Mouse (Mus musculus) 3134 (cell line): Measurements from ENCODE around the gene Upp2.

ENCODE experiments used
- DNase-seq: peaks from one replicate; pipeline ENCODE4 v3.0.0-alpha.2; 2011; ENCODE audit warnings: low spot score; ENCODE audit not compliant: insufficient read length; ENCODE audit errors: extremely low read depth

The Upp2 gene

DNA sequence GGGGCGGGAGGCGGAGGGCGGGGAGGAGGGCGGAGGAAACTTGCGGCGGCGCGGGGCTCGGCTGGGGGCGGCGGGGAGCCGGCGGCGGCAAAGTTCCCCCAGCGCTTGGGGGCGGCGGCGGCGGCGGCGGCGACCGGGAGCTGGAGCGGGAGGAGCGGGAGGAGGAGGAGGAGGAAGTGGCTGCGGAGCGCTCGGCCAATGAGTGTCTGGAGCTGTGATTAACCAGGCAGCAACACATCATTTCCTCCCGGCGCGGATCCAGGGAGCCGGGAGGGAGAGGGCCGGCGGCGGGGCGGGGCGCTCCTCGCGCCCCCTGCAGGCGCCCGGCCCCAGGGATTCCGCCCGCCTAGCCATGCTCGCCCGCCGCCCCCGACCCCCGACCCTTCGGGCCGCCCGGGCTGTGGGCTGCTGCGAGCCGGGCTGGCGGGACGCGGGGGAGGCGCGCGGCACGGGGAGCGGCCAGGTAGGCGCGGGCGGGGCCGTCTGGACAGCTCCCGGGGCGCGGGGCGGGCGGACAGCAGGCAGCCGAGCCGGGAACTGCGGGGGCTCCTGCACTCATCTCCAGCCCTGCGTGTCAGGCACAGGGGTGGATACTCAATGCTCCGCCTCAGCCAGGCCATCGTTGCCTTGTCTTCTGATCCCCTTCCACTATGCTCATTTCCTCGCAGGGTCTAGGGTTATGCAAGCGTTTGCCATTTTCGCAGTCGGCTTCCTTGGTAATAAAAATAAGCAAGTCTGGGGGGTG, at the start of gene Upp2, which contains the start of gene Acvr1:
TSS of gene Upp2 (plus strand) at position 233 of the 745 bp plus-strand sequence.
TSS of gene Acvr1 (minus strand) at position 92 of the 745 bp plus-strand sequence.
- peak; percentile 76 for DNase-seq

DNA sequence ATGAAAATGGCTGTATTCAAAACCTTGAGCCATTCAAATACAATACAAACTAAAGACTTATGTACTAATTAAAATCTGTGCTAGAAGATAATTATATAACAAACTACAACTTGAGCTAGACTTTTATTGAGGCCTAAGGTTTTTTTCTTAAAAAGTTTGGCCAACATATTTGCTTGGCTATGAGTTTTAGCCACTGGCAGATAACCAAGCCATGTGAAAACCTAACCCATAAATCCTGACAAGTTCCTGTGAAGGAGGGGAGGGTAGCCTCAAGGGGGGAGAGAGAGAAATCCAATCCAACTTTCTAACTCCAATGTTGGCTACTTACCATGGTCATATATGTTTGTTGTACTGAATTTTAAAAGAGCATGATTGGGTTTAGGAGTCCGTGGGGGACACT, 48.6 kb upstream of the Upp2 start:
- no peak for DNase-seq

DNA sequence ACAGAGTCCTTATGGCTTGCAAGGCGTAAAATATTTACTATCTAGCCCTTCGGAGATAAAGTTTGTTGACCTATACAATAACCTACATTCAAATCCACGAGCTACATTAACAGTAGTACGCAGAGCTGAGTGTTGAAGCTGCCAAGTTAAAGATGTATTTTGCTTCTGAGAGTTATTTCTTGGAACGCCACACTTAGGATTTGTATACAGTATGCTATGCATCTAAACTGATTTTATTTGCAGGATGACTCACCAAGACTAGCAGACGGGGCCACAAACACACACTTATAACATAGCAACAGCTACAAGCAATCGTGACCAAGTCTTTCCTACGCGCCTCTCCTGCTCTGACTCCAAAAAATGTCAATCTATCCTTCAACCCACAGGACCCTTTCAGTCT, 46.4 kb upstream of the Upp2 start:
- no peak for DNase-seq

DNA sequence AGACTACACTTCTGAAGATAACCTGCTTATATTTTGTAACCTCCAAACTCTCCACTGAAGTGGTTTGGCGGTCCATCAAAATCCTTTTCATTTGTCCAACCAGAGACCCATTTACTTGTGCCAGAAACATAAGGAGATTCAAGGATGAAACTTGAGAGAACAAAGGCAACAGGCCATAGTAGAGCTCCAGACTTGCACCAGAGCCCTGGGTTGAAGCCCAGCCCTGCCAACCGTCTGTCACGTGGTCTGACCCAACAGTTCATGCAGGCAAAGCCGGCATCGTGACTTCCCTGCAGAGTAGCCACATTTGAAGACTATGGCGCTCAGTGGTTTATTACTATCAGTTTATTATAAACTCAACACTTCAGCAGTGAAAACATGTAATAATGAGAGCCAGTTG, 45.5 kb upstream of the Upp2 start:
- DNase-seq, result no peak

DNA sequence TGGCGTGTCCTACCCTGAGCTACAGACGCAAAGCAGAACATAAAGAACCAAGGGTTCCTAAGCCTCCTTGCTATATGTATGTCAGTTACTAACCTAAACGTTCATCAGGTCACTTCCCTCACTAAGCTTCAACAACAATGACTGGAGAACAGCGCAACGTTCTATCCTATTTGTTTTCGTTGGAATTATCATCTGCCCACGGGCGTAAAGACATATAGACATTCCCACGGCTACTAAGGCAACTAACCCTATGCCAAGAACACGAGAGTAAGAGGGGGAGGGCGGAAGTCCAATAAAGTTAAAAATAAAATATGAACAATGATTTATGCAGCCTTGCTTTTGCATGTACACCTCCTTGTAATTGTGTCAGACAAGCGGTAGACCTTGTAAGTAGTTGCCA, 44.0 kb upstream of the Upp2 start:
- DNase-seq, result no peak

DNA sequence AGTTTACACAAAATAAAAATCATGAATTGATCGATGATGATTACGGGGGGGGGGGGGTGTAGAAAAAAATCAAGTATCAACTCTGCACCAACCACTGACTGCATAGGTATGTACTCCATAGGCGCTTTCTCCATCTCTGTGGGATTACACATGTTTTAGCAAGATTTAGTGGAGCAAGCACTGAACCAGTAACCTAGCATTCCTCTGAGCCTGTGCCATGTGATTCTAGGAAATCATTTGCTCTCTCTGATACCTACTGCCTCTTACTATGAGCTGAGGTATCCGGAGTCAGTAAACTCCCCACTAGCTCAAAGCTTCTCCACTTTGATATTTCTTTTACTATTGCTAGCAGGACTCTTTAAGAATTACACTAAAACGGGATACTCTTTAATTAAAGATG, 43.2 kb upstream of the Upp2 start:
- DNase-seq, result no peak

DNA sequence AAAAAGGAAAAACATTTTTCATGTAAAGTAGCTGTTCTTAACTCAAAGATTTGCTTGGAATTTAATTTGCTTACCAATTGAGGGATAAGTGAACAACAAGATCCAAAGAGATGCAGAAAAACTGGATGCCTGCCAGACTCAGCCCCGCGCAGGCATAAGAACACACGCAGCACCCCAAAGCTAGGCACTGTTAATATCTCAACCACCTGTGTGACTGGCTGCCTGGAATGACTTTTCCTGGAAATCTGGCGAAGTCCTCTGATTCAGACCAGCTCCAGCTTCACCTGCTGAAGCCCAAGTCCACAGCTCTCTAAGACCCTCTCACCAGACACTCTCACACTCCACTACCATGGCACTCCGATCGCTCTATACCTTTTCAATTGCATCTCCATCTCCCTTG, 42.7 kb upstream of the Upp2 start:
- no peak for DNase-seq

DNA sequence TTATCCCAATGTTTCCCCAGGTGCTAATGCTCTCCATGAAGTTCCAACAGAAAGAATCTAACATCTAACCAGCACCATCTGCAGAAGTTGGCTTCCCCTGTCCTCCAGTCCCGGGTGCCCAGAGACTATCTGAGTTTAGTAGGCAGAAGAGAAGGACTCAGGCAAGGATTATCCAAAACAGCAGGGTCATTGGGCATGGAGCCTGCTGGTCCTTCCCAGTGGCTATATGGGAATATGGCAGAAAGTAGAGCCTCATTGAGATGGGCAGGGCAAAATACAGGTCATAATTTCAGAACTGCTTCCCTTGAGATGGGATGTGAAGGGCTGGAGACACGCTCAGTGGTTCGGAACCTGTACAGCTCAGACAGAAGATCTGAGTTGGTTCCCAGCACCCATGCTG, 39.3 kb upstream of the Upp2 start:
- no peak for DNase-seq

DNA sequence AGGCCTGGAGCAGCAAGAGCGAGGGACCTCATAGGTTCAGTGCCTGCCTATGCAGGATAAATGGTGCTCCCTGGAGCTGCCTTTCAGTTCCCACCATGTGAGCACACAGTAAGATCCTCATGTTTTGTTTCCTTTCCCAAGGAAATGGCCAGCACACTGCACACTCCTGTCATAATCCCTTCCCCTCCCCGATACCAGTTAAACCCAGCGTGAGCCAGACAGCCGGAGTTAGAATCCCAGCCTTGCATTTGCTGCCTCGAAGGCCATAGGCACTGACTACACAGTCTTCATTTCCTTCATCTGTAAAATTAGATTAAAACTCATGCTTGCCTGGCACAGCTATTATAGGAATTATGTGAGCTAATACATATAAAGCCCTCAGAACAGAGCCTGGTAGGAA, 37.7 kb upstream of the Upp2 start:
- DNase-seq, result no peak

DNA sequence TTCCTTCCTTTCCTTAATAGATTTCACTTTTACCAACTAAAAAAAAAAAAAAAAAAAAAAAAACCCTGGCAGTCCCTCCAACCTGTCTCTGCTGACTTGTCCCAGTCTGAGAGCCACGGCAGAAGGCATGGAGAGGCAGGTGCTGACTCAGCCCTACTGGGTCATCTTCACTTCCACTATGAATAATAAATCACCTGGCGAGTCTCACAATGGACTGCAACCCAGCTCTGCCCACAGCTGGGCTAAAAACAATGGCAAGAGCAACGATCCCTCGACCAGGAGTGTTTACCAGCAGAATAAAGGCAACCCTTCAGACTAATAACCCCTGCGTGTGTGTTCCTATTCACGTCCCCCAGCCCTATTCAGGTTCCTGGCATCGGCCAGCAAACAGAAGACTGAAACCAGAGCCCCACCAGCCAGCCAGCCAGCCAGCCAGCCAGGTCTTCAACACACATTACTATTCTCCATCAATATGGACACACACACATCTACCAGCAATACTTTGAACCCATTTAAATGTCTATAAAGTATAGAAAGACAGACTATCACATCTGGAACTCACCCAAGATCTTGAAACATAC, 37.1 kb upstream of the Upp2 start:
- no peak for DNase-seq

DNA sequence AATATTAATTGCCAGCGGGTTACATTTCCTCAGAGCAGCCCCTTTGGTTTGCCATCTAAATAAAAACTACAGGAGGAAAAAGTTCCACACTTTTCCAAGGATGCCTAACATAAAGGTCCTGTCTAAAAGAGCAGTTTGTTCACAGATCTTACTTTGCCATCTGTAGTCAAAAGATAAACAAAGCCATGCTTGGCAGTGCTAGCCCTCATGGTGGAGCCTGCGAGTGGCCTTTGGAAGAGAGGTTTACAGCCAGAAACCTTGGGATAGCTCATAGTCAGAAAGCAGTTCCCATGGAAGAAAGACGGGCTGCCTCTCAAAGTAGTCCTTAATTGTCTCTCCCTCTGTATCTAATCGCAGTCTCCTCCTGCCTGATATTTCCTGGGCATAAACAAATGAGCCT, 36.6 kb upstream of the Upp2 start:
- DNase-seq, result no peak

DNA sequence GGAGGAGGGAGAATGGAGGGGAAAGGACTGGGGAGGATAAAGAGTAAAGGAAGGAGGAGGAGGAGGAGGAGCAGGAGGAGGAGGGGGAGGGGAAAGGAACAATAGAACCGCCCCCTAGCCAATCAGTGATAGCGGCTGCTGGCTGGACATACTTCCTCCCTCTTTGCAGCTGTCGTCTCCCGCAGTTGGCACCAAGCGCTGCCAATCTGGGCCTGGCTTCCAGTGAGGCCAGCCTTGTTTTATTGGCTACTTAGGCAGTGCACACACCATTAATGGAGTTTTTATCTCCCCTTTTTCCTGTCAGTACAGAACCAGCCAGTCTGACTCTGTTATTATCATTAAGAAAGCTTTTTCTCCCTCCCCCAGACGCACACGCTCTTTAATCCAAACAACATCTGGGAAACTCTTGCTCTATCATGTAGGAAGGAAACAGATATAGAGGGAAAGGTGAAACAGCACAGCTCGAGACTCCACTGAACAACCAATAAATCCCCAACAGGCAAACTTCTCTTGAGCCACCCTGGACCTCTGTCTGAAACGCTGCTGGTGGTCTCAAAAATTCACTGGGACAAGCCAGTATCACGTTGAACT, 34.7 kb upstream of the Upp2 start:
- no peak for DNase-seq

DNA sequence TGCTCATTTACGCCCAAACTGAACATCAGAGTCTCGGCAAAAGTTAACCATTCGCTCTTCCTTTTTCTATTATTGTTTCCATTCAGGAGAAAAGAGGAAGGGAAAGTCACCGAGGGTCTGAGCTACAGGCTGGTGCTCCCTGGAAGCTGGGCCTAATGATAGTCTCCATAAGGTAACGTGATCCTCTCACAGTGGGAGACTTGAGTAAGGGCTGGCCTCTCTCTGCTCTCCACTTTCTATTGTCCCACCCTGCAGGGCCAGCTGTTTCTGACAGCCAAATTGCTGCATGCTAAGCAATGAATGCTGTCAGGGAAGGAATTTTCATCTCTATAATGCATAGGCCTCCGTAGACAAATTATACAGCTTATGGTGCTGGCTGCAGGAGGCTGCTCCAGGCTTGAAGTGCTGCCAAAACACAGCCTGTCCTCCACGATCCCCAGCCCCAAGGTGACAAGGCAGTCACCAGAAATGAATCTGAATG, 33.5 kb upstream of the Upp2 start:
- DNase-seq, result no peak

DNA sequence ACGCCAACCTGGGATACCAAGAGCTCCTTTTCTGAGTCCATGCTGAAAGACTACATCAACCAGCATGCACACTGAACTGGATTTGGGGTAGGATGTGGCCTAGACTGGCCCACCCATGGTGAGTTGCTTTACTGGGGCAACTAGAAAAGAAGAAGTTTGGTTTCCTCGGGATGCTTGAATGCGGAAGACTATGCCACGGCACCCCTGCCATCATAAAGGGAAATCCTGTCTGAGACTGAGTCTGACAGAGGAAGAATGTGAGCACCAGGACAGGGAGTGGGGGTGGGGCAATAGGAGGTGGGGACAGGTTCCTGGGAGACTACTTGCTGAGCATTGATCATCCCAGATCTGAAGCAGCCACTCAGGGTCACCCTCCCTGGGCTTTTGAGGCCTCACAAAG, 32.7 kb upstream of the Upp2 start:
- DNase-seq, result no peak

DNA sequence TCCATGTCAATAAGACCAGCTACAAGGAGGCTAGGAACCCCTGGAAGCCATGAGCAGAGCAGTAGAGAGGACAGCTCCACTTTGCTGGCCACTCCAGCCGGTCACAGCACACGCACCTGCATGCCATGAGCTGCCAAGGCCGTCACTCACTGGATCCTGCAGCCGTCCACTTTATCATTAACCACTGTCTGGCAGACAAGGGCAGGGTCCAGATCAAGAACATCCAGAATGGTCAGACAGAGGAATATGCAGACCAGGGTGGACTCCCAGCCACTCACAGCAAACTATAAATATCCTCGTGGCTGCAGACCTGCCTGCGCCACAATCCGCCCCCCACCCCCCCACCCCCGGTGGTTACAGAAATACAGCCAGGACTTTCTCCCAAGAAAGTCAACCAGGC, 31.9 kb upstream of the Upp2 start:
- no peak for DNase-seq

DNA sequence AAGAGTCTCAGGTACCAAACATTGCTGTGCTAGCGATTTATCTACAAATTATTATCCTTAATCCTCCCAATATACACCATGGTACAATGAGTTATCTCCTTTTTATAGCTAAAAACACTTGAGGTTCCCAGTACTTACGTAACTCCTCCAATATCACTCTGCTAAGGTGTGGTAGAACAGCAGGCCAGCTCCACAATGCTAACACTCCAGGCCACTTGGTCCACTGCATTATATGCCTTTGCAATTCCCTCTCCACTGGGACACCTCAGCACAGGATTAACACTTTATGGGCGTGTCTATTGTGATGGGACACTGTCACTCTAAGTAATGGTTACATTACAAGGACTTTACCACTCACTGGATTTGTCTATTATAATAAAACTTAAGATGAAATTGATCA, 30.3 kb upstream of the Upp2 start:
- DNase-seq, result no peak

DNA sequence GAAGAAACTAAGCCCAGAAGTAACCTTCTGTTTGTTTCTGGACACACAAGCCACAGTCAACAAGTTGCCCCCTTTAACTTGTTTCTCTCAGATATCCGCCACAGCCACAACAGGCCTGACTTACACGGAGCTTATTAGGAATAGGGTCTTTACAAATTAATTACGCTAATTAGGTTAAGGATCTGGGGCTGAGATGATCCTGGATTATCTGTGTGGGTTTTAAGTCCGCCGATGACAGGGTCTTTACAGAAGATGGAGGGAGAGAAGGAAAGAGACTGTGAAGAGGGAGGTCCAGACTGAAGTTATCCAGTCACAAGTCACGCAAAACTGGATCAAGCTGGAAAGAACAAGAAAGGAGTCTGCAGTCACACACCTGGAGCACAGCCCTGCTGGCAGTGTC, 28.9 kb upstream of the Upp2 start:
- DNase-seq, result no peak

DNA sequence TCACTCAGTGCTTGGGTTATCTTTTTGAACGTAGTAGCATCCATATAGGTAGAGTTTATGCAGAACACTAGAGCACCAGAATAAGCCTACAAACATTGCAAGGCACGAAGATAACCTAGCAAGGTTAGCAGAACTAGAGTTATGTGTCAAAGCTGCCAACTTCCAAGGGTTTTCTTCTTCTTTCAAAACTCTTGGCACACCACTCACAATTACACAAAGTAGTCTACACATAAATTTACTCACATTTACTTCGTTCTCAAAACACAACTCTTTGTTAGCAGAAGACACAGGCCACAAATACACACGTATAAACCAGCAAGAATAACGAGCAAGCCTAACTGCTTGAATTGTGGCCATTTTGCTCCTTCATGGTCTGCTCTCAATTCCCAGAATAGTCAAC, 23.8 kb upstream of the Upp2 start:
- no peak for DNase-seq

DNA sequence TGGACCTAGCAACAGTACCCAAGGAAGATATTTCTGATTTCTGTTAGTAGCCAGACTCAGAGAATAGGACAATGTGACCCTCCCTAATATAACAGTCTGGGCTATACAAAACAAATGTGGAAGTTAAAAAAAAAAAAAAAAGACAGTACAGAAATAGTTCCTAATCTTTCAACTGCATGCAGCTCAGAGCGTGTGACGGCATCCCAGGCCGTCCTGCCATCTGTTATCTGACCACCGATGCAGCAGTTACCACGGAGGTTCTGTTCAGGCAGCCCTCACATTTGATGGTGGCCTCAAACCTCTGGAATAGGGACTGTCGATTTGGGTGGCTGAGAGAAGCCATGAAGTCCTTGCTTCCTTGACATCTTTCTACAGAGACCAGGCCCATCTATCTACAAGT, 22.7 kb upstream of the Upp2 start:
- DNase-seq, result no peak

DNA sequence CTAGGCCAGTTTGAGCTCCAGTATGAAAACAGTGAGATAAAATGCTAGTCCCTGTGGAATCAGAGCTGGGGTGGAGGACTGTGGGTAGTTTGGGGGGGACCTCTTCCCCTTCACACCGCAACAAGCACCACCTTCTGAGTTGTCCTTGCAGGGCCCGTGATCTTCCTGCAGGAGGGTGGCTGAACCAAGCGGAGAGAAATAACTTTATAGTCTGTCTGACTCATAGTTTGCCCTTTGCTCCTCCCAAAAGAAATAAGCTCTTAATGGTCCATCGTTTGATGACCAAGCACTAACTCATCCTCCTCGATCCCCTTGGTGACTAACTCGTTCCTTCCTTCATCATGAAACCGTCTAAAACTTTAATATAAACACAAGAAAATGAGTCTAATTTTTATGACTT, 20.8 kb upstream of the Upp2 start:
- DNase-seq, result peak; percentile 55

DNA sequence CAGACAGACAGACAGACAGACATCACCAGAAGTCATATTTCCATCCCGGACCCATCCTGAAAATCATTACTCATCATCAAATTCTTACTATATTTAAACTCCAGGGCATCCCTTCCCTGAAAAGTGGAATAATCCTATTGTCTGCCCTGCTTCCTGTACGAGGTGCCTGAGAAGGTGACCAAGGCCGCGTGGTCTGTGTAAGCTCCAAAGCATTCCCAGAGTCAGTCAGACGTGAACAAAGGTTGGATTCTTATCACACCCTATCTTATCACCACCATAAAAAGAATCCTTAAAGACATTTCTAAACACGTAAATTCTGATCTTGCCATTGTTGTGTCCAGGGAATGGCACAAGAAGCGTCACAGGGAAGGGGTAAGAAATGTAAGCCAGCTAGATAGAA, 18.2 kb upstream of the Upp2 start:
- DNase-seq, result no peak

DNA sequence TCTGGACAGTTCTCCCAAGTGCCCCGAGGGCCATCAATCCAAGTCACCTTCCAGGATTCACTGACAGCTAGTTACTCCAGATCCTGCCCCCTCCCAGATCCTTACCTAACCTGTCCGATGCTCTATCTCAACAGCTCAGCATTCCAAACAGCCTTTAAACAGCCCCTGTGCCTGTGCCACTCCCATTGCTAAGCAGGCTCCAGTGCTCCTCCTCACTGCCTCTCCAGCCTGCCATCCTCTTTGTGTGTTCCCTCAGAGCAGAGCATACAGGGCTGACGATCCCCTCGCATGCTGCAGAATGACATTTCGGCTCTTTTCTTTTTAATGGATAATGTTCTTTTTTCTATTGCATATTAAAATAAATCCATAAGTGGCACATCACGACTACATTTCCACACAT, 17.1 kb upstream of the Upp2 start:
- DNase-seq, result no peak
